Mouse (Mus musculus) midbrain, embryonic 10.5 days (tissue): ENCODE measurements at regions not wholly inside any gene's neighbourhood (a gene's known extent, or its start where the extent isn't known, plus 50 kb on each side); places are given as distances from the start of the nearest gene placed in this dataset.

ENCODE experiments used
- DNase-seq: peaks from one replicate; pipeline ENCODE4 v3.0.0-alpha.2; 2017; ENCODE audit warnings: low spot score
- H3K27ac ChIP-seq: fragments of 300-500 bp; sonication (generic); replicated peaks from 2 replicates; pipeline ENCODE4 v1.5.1; 2016; ENCODE audit warnings: mild to moderate bottlenecking
- H3K27me3 ChIP-seq: fragments of 300-500 bp; sonication (generic); 2 replicates; pipeline ENCODE4 v1.6.1; 2016; ENCODE audit warnings: low read depth, mild to moderate bottlenecking; ENCODE audit not compliant: poor library complexity, severe bottlenecking
- H3K36me3 ChIP-seq: fragments of 300-500 bp; sonication (generic); 2 replicates; pipeline ENCODE4 v1.6.1; 2016; ENCODE audit warnings: mild to moderate bottlenecking, moderate library complexity
- H3K4me1 ChIP-seq: fragments of 300-500 bp; sonication (generic); 2 replicates; pipeline ENCODE4 v1.6.1; 2016
- H3K4me3 ChIP-seq: fragments of 300-500 bp; sonication (generic); 2 replicates; pipeline ENCODE4 v1.5.1; 2016; ENCODE audit warnings: mild to moderate bottlenecking, moderate library complexity
- H3K9me3 ChIP-seq: fragments of 300-500 bp; sonication (generic); replicated peaks from 2 replicates; pipeline ENCODE4 v1.6.1; 2016; ENCODE audit warnings: mild to moderate bottlenecking
- WGBS: fragments of 180-500 bp; shearing (Covaris S2); methylation state at CpG from one replicate; pipeline ENCODE4 v1.1.7; 2016; 5-methylcytosine and 5-hydroxymethylcytosine counted together

GRCm38 (mm10) chr6:100049036-100049435 is 238.2 kb downstream of the Rybp start:
- peaks cover 98% of the 10 kb centered on the region for H3K27me3 ChIP-seq

GRCm38 (mm10) chr6:100046186-100046990 is 240.9 kb downstream of the Rybp start:
- Histone ChIP-seq H3K4me1 (peaks cover 16% of the 10 kb centered on the region), H3K27me3 (peaks cover 98% of the 10 kb centered on the region), H3K9me3 (no peaks in the 10 kb centered on the region), H3K4me3 (no peak overlapping the region), H3K27ac (peak overlapping the region; percentile 4; the same call in 1 of the 2 replicates), H3K36me3 (no peaks in the 10 kb centered on the region)
- WGBS, result 24% methylated on average over 12 of the region's 12 CpGs
- no peak for DNase-seq

More at GRCm38 (mm10) chr6:100049036-100049435, 238.2 kb downstream of the Rybp start:
- DNase-seq, result no peak
- H3K9me3 ChIP-seq, result no peaks in the 10 kb centered on the region
- H3K4me1 ChIP-seq, result peaks cover 21% of the 10 kb centered on the region
- no peaks in the 10 kb centered on the region for H3K36me3 ChIP-seq
- H3K27ac ChIP-seq, result no peak overlapping the region
- WGBS, result 95% methylated on average over 3 of the region's 3 CpGs
- H3K4me3 ChIP-seq, result no peak overlapping the region

- Histone ChIP-seq H3K4me1 (peaks cover 27% of the 10 kb centered on the region), H3K36me3 (no peaks in the 10 kb centered on the region), H3K4me3 (no peak overlapping the region), H3K27ac (no peak overlapping the region), H3K27me3 (peaks cover 98% of the 10 kb centered on the region), H3K9me3 (no peaks in the 10 kb centered on the region)
- DNase-seq, result no peak
- WGBS, result 84% methylated on average over 6 of the region's 6 CpGs
Observed at GRCm38 (mm10) chr6:100045109-100045508, 242.2 kb downstream of the Rybp start.

GRCm38 (mm10) chr6:100041161-100041560 is 246.1 kb downstream of the Rybp start:
- no peak overlapping the region for H3K27ac ChIP-seq
- H3K4me1 ChIP-seq, result peaks cover 21% of the 10 kb centered on the region
- H3K36me3 ChIP-seq, result no peaks in the 10 kb centered on the region
- no peak for DNase-seq
- 68% methylated on average over 5 of the region's 5 CpGs for WGBS
- H3K27me3 ChIP-seq, result peaks cover 93% of the 10 kb centered on the region
- no peaks in the 10 kb centered on the region for H3K9me3 ChIP-seq
- no peak overlapping the region for H3K4me3 ChIP-seq

- Histone ChIP-seq H3K9me3 (no peaks in the 10 kb centered on the region), H3K36me3 (no peaks in the 10 kb centered on the region), H3K27me3 (peaks cover 93% of the 10 kb centered on the region), H3K4me3 (no peak overlapping the region), H3K27ac (no peak overlapping the region), H3K4me1 (peaks cover 14% of the 10 kb centered on the region)
- 54% methylated on average over 7 of the region's 7 CpGs for WGBS
- no peak for DNase-seq
Observed at GRCm38 (mm10) chr6:100040459-100040984, 246.8 kb downstream of the Rybp start.

GRCm38 (mm10) chr6:100032701-100033100 is 254.6 kb downstream of the Rybp start:
- no peaks in the 10 kb centered on the region for H3K36me3 ChIP-seq
- H3K4me3 ChIP-seq, result no peak overlapping the region
- peaks cover 26% of the 10 kb centered on the region for H3K4me1 ChIP-seq
- no peaks in the 10 kb centered on the region for H3K9me3 ChIP-seq
- H3K27ac ChIP-seq, result no peak overlapping the region
- H3K27me3 ChIP-seq, result peaks cover 96% of the 10 kb centered on the region
- 81% methylated on average over 10 of the region's 10 CpGs for WGBS
- no peak for DNase-seq

- WGBS, result 32% methylated on average over 2 of the region's 2 CpGs
- peaks cover 38% of the 10 kb centered on the region for H3K4me1 ChIP-seq
- no peaks in the 10 kb centered on the region for H3K36me3 ChIP-seq
- no peak overlapping the region for H3K27ac ChIP-seq
- H3K4me3 ChIP-seq, result no peak overlapping the region
- no peaks in the 10 kb centered on the region for H3K9me3 ChIP-seq
- peak; percentile 32 for DNase-seq
- H3K27me3 ChIP-seq, result peaks cover 96% of the 10 kb centered on the region
Observed at GRCm38 (mm10) chr6:100030522-100030921, 256.8 kb downstream of the Rybp start.

- H3K27me3 ChIP-seq, result peaks cover 96% of the 10 kb centered on the region
- DNase-seq, result peak; percentile 30
- 55% methylated on average over 9 of the region's 9 CpGs for WGBS
Observed at GRCm38 (mm10) chr6:100030010-100030409, 257.3 kb downstream of the Rybp start.

GRCm38 (mm10) chr6:100027524-100027923 is 259.8 kb downstream of the Rybp start:
- DNase-seq, result no peak
- no peaks in the 10 kb centered on the region for H3K36me3 ChIP-seq
- peaks cover 52% of the 10 kb centered on the region for H3K4me1 ChIP-seq
- 55% methylated on average over 5 of the region's 5 CpGs for WGBS
- H3K4me3 ChIP-seq, result no peak overlapping the region
- H3K27me3 ChIP-seq, result peaks cover 96% of the 10 kb centered on the region
- no peaks in the 10 kb centered on the region for H3K9me3 ChIP-seq
- H3K27ac ChIP-seq, result no peak overlapping the region

More at GRCm38 (mm10) chr6:100030010-100030409, 257.3 kb downstream of the Rybp start:
- Histone ChIP-seq H3K27ac (no peak overlapping the region), H3K9me3 (no peaks in the 10 kb centered on the region), H3K4me3 (no peak overlapping the region), H3K4me1 (peaks cover 43% of the 10 kb centered on the region), H3K36me3 (no peaks in the 10 kb centered on the region)

GRCm38 (mm10) chr6:100025531-100025951 is 261.7 kb downstream of the Rybp start:
- H3K27ac ChIP-seq, result no peak overlapping the region
- H3K36me3 ChIP-seq, result no peaks in the 10 kb centered on the region
- H3K4me3 ChIP-seq, result no peak overlapping the region
- no peaks in the 10 kb centered on the region for H3K9me3 ChIP-seq
- peaks cover 48% of the 10 kb centered on the region for H3K4me1 ChIP-seq
- peak; percentile 49 for DNase-seq
- 34% methylated on average over 5 of the region's 5 CpGs for WGBS
- peaks cover 96% of the 10 kb centered on the region for H3K27me3 ChIP-seq

- no peak overlapping the region for H3K27ac ChIP-seq
- peaks cover 93% of the 10 kb centered on the region for H3K27me3 ChIP-seq
- WGBS, result 80% methylated on average over 7 of the region's 7 CpGs
- H3K9me3 ChIP-seq, result no peaks in the 10 kb centered on the region
- DNase-seq, result no peak
- peaks cover 38% of the 10 kb centered on the region for H3K4me1 ChIP-seq
- no peaks in the 10 kb centered on the region for H3K36me3 ChIP-seq
- H3K4me3 ChIP-seq, result no peak overlapping the region
Observed at GRCm38 (mm10) chr6:100023434-100024095, 263.7 kb downstream of the Rybp start.

- DNase-seq, result no peak
- Histone ChIP-seq H3K27ac (no peak overlapping the region), H3K9me3 (no peaks in the 10 kb centered on the region), H3K4me1 (peaks cover 20% of the 10 kb centered on the region), H3K27me3 (peaks cover 79% of the 10 kb centered on the region), H3K4me3 (no peak overlapping the region), H3K36me3 (no peaks in the 10 kb centered on the region)
- 82% methylated on average over 3 of the region's 3 CpGs for WGBS
Observed at GRCm38 (mm10) chr6:100019016-100019415, 268.3 kb downstream of the Rybp start.

GRCm38 (mm10) chr6:100013949-100014348 is 273.3 kb downstream of the Rybp start:
- no peaks in the 10 kb centered on the region for H3K36me3 ChIP-seq
- DNase-seq, result no peak
- WGBS, result 55% methylated on average over 6 of the region's 6 CpGs

More at GRCm38 (mm10) chr6:100013949-100014348, 273.3 kb downstream of the Rybp start:
- H3K4me3 ChIP-seq, result no peak overlapping the region
- H3K9me3 ChIP-seq, result no peaks in the 10 kb centered on the region
- H3K27me3 ChIP-seq, result peaks cover 66% of the 10 kb centered on the region
- H3K4me1 ChIP-seq, result peaks cover 16% of the 10 kb centered on the region
- H3K27ac ChIP-seq, result no peak overlapping the region
